Mouse (Mus musculus): Measurements from ENCODE around the gene Tmem130. TPM values are rescaled to one million over a fixed set of nuclear protein-coding genes. Genes with fewer than 3 reads are reported as not detected.

The Tmem130 gene
- total RNA-seq, 2 experiments from 2014 or later = 126 to 132 TPM

DNA sequence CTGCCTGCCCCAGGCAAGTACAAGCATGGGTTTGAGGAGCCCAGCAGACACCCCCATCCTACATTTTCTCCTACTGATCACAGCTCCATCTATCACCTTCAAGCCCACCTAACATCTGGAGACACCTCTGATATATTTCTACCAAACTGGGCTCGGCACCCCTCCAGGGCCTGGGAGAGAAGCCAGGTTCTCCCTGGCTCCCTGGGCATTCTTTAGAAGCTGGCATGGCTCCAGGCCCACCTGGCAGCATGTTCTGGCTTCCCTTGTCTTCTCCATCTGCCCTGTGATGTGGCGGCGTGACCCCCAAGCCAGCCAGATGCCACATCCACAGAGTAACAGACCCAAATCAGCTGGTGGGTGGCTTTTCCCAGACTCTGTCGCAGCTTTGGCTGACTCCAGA lies 41.3 kb downstream of the Tmem130 start:
- no peak for TF ChIP-seq CTCF (conservative IDR thresholded peaks at IDR 0.05)
- H3K27ac ChIP-seq = no peak overlapping the region
- DNase-seq (ENCODE audit: low spot score in 2 of 2) = no peak
- no peak overlapping the region for H3K4me3 ChIP-seq

DNA sequence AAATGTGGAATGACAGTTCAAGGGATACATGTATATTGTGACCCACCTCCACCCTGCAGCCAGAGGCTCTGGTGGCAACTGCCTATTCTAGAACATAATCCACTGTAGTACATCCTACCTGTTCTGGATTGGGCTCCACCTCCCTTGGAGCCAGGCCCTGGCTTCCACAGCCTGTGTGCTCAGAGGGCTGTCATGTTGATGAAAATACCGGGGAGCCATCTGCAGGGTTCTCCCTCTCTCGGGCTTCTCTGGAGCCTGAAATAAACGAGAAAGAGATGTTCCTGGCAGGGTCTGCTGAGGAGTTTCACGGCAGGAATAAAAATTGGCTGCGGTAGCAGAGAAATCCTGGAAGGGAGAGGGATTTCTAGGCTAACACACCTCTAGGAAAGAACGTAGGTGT lies 41.8 kb downstream of the Tmem130 start:
- Histone ChIP-seq H3K27ac (no peak overlapping the region), H3K4me3 (no peak overlapping the region)
- peak; percentile 35 to 53 for DNase-seq (ENCODE audit: low spot score in 2 of 2)
- no peak for TF ChIP-seq CTCF (conservative IDR thresholded peaks at IDR 0.05)

DNA sequence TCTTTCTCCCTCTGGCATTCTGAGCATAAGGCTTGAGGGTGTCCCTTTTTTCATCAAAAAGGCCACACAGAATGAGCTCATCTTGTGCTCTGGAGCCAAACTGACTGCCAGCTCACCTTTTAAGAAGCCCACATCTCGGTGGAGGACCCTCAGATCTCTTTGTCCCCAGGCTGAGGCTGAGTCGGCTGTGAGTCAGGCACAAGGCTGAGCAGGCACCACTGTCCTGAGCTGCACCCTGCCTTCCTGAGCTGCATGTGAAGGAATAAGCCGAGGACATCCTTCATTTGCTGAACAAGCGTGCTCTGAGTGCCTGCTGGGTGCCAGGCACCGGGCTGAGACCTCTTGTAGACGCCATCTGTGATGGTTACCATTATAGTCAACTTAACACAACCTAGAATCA lies 44.4 kb downstream of the Tmem130 start:
- TF ChIP-seq CTCF (conservative IDR thresholded peaks at IDR 0.05) = no peak

GRCm38 (mm10) chr5:144713371-144713770 lies 48.2 kb downstream of the Tmem130 start:
- no peak for TF ChIP-seq CTCF (conservative IDR thresholded peaks at IDR 0.05)
- no peak for DNase-seq (ENCODE audit: low spot score in 2 of 2)
- Histone ChIP-seq H3K4me3 (no peak overlapping the region), H3K27ac (no peak overlapping the region)

More for the DNA sequence above, 44.4 kb downstream of the Tmem130 start:
- Histone ChIP-seq H3K27ac (no peak overlapping the region), H3K4me3 (no peak overlapping the region)
- no peak for DNase-seq (ENCODE audit: low spot score in 2 of 2)

GRCm38 (mm10) chr5:144707603-144708002 lies 54.0 kb downstream of the Tmem130 start:
- no peak for TF ChIP-seq CTCF (conservative IDR thresholded peaks at IDR 0.05)
- DNase-seq (ENCODE audit: low spot score in 2 of 2) = peak; percentile 36 to 60
- peak overlapping the region; percentile 61; the same call in 1 of the 2 replicates for H3K27ac ChIP-seq

DNA sequence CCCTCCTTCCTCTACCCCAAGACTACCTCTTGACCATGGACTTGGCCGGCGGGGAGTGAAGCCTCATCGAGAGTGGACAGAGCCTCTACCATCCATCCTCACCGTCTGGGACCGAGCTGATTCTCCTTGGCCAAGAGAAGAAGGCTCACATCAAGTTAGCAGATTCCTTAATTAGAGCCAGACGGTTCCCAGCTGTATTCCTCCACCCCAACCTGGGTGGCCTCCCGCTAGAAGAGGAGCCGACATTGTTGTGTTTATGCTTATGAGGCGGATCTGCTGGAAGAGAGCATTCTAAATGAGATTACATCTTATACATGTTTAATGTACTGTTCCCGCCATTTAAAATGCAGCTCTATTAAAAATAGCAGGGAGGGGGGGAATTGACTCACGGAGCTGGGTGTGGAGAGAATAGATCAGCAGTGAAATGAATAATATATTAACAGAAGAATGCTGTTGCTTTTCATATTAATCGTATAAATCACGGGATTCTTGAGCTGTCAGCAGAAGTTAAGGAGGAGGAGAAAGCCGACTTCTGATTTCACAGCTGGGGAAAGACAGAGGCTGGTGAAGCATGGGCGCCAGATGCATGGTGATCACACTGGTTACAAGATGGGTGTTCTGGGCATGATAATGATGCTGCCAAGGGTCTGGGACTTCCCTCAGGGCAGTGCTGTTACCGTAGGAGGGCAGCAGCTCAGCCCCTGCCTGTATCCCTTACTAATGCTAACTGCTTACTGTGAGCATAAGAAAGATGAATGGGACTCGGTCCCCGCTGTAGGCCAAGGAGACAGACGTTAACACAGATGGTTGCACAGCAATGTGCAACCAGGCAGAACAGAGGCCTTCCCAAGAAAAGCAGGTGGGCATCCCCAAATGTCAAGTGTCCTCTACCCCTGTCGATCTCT lies 57.9 kb downstream of the Tmem130 start:
- Histone ChIP-seq H3K4me3 (no peak overlapping the region), H3K27ac (no peak overlapping the region)
- TF ChIP-seq CTCF (conservative IDR thresholded peaks at IDR 0.05) = no peak
- DNase-seq (ENCODE audit: low spot score in 2 of 2) = peak in 1 of 2 experiments; percentile 47

More at GRCm38 (mm10) chr5:144707603-144708002, 54.0 kb downstream of the Tmem130 start:
- H3K4me3 ChIP-seq = no peak overlapping the region

GRCm38 (mm10) chr5:144695289-144696060 lies 66.1 kb downstream of the Tmem130 start:
- Histone ChIP-seq H3K4me3 (no peak overlapping the region), H3K27ac (no peak overlapping the region)
- TF ChIP-seq CTCF (conservative IDR thresholded peaks at IDR 0.05) = no peak
- no peak for DNase-seq (ENCODE audit: low spot score in 2 of 2)

- DNase-seq (ENCODE audit: low spot score in 2 of 2) = no peak
- TF ChIP-seq CTCF (conservative IDR thresholded peaks at IDR 0.05) = peak; percentile 56
- Histone ChIP-seq H3K27ac (no peak overlapping the region), H3K4me3 (no peak overlapping the region)
These were observed 67.5 kb downstream of the Tmem130 start for GRCm38 (mm10) chr5:144694161-144694560.

DNA sequence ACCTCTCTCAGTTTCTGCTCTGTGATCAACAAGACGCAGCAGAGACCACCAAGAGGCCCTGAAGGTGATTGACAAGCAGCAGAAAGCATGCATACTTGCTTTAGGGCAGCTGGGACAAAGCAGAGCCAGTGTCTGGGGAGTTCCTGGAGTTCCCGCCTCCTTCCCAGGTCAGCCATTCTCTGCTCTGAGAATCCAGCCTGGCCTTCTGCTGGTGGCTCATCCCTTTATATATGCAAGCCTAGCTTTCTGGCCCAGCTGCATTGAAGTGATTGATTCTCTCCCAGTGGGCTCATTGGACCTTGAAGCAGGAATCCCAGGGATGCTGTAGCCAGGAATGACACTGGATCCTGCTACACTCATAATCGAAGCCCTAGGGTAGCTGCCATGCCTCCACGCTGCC lies 70.2 kb downstream of the Tmem130 start:
- no peak for TF ChIP-seq CTCF (conservative IDR thresholded peaks at IDR 0.05)
- Histone ChIP-seq H3K27ac (no peak overlapping the region), H3K4me3 (no peak overlapping the region)
- no peak for DNase-seq (ENCODE audit: low spot score in 2 of 2)

DNA sequence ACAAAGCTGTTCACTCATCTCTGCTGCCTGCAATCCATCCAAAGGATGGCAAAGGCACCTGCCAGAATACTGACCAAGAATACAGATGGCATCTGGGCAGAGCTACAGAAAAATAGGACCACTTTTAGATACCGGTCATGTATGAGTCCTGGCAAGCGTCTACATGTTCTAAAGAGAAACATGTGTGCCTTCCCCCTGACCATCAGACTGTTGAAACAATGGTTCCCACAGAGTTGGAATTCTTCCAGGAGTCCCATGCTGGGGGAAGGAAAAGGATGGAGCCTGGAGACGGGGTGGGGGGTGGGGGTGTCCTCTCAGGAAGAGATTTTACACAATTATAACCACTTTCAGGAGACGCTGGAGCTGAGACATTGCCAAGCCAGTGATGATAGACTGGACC lies 73.2 kb downstream of the Tmem130 start:
- H3K27ac ChIP-seq = no peak overlapping the region
- TF ChIP-seq CTCF (conservative IDR thresholded peaks at IDR 0.05) = no peak
- no peak for DNase-seq (ENCODE audit: low spot score in 2 of 2)
- no peak overlapping the region for H3K4me3 ChIP-seq

Other genes starting within 250 kb of the Tmem130 start
- 10 to 100 TPM; 40.0 to 42.0 TPM for gene Nptx2, start 215.9 kb downstream of the Tmem130 start, total RNA-seq (2021)
- gene Trrap, start 5.9 kb upstream of the Tmem130 start, total RNA-seq (2021) = 100 to 1,000 TPM; 175 to 189 TPM
- gene Smurf1, start 204.0 kb upstream of the Tmem130 start, total RNA-seq (2021) = 10 to 100 TPM; 29.2 to 30.5 TPM

All from layer of hippocampus, adult 2 months (tissue).